Mouse (Mus musculus) monocyte, adult 2 months (primary cell): ENCODE measurements around the gene Gm37240.

Experiments used
- DNase-seq, 2 experiments: peaks; one replicate each; pipeline ENCODE4 v3.0.0; 2022; ENCODE audit warnings: low spot score in 2 of 2, low read depth in 1 of 2

Gene Gm37240

GRCm38 (mm10) chr3:84467419-84468110 is 1419.8 kb downstream of the Gm37240 start:
- DNase-seq, result no peak

- DNase-seq, result no peak
Measured at GRCm38 (mm10) chr3:84465822-84466500, 1421.4 kb downstream of the Gm37240 start.

- DNase-seq, result no peak
Measured at GRCm38 (mm10) chr3:84461687-84462086, 1425.6 kb downstream of the Gm37240 start.

GRCm38 (mm10) chr3:84460952-84461351 is 1426.4 kb downstream of the Gm37240 start:
- no peak for DNase-seq

- DNase-seq, result no peak
Measured at GRCm38 (mm10) chr3:84460499-84460898, 1426.8 kb downstream of the Gm37240 start.

- DNase-seq, result no peak
Measured at GRCm38 (mm10) chr3:84455733-84456417, 1431.4 kb downstream of the Gm37240 start.

- no peak for DNase-seq
Measured at GRCm38 (mm10) chr3:84450651-84451050, 1436.7 kb downstream of the Gm37240 start.

GRCm38 (mm10) chr3:84449015-84449414 is 1438.3 kb downstream of the Gm37240 start:
- no peak for DNase-seq

- DNase-seq, result no peak
Measured at GRCm38 (mm10) chr3:84447803-84448202, 1439.5 kb downstream of the Gm37240 start.
